Mouse (Mus musculus): ENCODE results near the gene Zswim4. TPM values are rescaled to one million over a fixed set of nuclear protein-coding genes. Genes with fewer than 3 reads are reported as not detected.

The Zswim4 gene
- polyA plus RNA-seq, 1 experiment from 2014 or later = 11.0 TPM

DNA sequence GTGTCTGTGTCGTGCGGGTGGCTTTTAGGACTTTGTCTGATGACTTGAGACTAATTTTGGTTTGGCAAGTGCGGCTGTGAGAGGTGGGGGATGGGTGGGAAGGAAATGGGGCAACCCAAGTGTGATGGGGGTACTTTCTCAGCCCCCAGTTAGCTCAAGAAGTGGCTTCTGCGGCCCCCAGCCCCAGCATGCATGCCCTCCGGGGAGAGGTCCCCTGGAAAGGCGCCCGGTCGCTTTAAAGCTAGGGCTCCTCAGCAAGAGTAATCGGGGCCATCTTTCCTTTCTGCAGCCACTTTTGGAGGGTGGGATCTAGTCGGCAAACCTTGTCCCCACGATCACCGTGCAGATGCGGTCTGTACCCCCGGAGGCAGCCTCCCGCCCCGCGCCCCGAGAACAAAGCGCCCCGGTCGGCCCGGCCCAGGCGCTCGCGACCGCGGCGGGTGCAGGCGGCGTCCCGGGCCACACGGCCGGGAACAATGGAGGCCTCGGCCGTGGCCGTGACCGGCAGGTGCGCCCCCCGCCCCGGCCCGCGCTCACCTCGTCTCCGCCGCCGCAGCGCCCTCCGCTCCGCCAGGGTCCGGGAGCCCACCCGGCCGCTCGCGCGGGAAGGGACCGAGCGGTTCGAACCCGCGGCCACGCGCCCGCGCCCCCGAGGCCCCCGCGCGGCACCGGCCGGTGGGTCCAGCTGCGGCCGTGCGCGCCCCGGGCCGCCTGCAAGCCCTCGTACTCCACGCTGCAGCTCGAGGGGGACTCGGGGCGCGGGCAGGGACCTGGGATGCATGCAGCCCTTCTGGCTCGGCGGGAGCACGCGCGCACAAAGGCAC, 53.4 kb downstream of the Zswim4 start:
- Histone ChIP-seq H3K9ac (ENCODE audit: low read depth, low read length) (peak overlapping the region; percentile 98), H3K36me3 (ENCODE audit: control insufficient read depth, insufficient read depth, low read length) (no peaks in the 10 kb centered on the region), H3K4me2 (ENCODE audit: low read depth, low read length) (peak overlapping the region; percentile 90), H3K9me3 (ENCODE audit: control insufficient read depth, low read length) (no peaks in the 10 kb centered on the region), H3K4me3 (ENCODE audit: low read depth, low read length) (peak overlapping the region; percentile 88), H3K27me3 (replicated peaks; ENCODE audit: control insufficient read depth, insufficient read depth, low read length) (no peaks in the 10 kb centered on the region), H3K27ac (replicated peaks; ENCODE audit: low read depth, low read length) (peak overlapping the region; percentile 94), H3K4me1 (ENCODE audit: control insufficient read depth, insufficient read depth, low read length) (peaks cover 45% of the 10 kb centered on the region)
- ATAC-seq (ENCODE audit: low read depth) = peak; percentile 54
- WGBS = under 1% methylated on average over 23 of the region's 87 CpGs
- DNase-seq (ENCODE audit: low spot score) = peak; percentile 44

DNA sequence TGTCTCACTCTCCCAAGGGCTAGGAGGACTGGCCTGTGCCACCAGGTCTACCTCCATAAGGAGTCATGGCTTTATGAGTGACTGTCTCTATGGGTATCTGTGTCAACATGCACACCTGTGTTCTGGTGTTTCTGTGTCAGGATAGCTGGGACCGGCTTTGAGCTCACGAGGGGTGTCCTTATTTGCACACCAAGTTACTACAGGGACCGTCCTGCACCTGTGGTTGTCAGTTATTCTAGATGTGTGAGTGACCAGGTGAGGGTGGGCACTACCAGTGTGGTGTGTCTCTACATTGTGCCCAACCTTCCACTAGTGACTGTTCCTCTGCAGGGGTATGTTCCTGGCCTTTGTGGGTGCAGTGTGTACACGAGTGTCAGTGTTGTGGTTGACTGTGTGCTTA, 54.0 kb downstream of the Zswim4 start:
- H3K4me1 ChIP-seq (ENCODE audit: control insufficient read depth, insufficient read depth, low read length) = peaks cover 45% of the 10 kb centered on the region
- H3K27me3 ChIP-seq (replicated peaks; ENCODE audit: control insufficient read depth, insufficient read depth, low read length) = no peaks in the 10 kb centered on the region
- H3K9me3 ChIP-seq (ENCODE audit: control insufficient read depth, low read length) = no peaks in the 10 kb centered on the region
- H3K27ac ChIP-seq (replicated peaks; ENCODE audit: low read depth, low read length) = peak overlapping the region; percentile 94
- peak overlapping the region; percentile 88 for H3K4me3 ChIP-seq (ENCODE audit: low read depth, low read length)
- DNase-seq (ENCODE audit: low spot score) (no peak), ATAC-seq (ENCODE audit: low read depth) (no peak)
- peak overlapping the region; percentile 98 for H3K9ac ChIP-seq (ENCODE audit: low read depth, low read length)
- peak overlapping the region; percentile 90 for H3K4me2 ChIP-seq (ENCODE audit: low read depth, low read length)
- H3K36me3 ChIP-seq (ENCODE audit: control insufficient read depth, insufficient read depth, low read length) = no peaks in the 10 kb centered on the region
- 49% methylated on average over 4 of the region's 4 CpGs for WGBS

DNA sequence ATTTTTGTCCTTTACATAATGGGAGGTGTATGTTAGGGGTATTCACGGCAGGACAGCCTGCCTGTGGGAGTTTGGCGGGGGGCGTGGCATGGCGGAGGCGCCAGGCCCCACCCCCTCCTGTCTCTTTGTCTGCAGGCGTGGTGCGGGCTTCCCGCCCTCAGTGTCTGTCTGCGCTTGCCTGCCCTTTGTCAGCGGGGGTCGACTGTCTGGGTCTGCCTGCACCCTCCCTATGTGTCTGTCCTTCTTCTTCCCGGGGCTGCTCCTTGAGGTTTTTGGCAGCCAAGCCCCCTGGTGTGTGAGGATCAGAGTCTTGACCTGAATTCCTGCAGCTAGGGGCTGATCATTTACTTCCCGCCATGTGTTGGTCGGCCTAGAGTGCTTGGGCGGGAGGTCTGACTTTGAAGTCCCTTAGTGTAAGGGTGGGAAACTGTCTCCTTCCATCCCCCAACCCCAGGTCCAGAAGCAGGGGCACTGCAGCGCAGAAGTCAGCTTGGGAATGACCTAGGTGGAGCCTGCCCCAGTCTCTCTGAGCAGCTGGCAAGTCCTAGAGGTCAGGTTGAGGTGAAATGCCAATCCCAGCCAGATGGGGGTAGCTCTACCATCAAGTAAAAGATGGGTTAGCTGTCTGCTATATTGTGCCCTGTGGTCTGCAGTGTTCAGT, 56.2 kb downstream of the Zswim4 start:
- peak overlapping the region; percentile 55 for H3K4me2 ChIP-seq (ENCODE audit: low read depth, low read length)
- H3K9me3 ChIP-seq (ENCODE audit: control insufficient read depth, low read length) = no peaks in the 10 kb centered on the region
- DNase-seq (ENCODE audit: low spot score) (peak; percentile 84), ATAC-seq (ENCODE audit: low read depth) (peak; percentile 78)
- 2% methylated on average over 16 of the region's 16 CpGs for WGBS
- no peaks in the 10 kb centered on the region for H3K27me3 ChIP-seq (replicated peaks; ENCODE audit: control insufficient read depth, insufficient read depth, low read length)
- peak overlapping the region; percentile 29 for H3K4me3 ChIP-seq (ENCODE audit: low read depth, low read length)
- peak overlapping the region; percentile 79 for H3K27ac ChIP-seq (replicated peaks; ENCODE audit: low read depth, low read length)
- peaks cover 40% of the 10 kb centered on the region for H3K4me1 ChIP-seq (ENCODE audit: control insufficient read depth, insufficient read depth, low read length)
- H3K9ac ChIP-seq (ENCODE audit: low read depth, low read length) = peak overlapping the region; percentile 56
- no peaks in the 10 kb centered on the region; the same call in 1 of the 2 replicates for H3K36me3 ChIP-seq (ENCODE audit: control insufficient read depth, insufficient read depth, low read length)

DNA sequence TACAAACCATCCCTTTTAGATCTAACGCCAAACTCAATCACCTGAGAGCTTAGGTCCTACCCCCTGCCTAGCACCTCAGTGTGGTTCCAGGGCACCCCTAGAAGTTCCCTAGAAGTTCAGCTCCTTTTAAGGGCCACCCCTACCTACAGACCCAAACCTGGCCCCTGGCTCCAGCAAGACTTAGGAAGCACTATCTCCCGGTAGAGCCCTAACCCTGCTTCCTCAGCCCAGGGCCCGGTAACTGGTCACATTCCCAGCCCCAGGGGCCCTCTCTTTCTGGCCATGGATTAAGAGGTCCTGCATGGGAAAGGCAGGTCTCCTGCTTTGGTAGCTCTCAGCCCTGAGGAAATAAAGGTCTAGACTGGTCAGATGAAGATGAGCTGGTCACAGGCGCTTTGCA, 56.9 kb downstream of the Zswim4 start:
- peaks cover 40% of the 10 kb centered on the region for H3K4me1 ChIP-seq (ENCODE audit: control insufficient read depth, insufficient read depth, low read length)
- 7% methylated on average over 4 of the region's 4 CpGs for WGBS

DNA sequence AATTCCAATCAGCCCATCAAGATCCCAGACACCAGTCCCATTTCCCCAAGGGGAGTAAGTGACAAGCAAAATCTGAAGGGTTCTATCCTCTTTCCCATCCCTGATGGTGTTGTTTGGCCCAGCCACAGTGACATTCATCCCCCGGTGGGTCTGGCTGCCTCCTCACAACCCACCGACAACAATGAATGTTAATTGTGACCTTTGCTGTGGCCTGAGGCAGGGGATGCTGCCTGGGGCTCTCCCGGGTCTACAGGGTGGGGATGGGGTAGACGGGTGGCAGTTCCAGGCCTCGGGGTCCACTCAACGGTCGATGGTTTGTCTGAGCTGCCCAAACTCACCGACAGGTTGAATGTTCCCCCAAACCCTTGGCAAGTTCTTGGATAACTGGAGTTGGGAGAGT, 58.3 kb downstream of the Zswim4 start:
- no peak for ATAC-seq (ENCODE audit: low read depth)

More for the DNA sequence above, 56.9 kb downstream of the Zswim4 start:
- Histone ChIP-seq H3K27me3 (replicated peaks; ENCODE audit: control insufficient read depth, insufficient read depth, low read length) (no peaks in the 10 kb centered on the region), H3K9me3 (ENCODE audit: control insufficient read depth, low read length) (no peaks in the 10 kb centered on the region), H3K36me3 (ENCODE audit: control insufficient read depth, insufficient read depth, low read length) (peaks cover 6% of the 10 kb centered on the region), H3K9ac (ENCODE audit: low read depth, low read length) (peak overlapping the region; percentile 56), H3K4me3 (ENCODE audit: low read depth, low read length) (peak overlapping the region; percentile 29), H3K27ac (replicated peaks; ENCODE audit: low read depth, low read length) (peak overlapping the region; percentile 79; the same call in 1 of the 2 replicates), H3K4me2 (ENCODE audit: low read depth, low read length) (peak overlapping the region; percentile 55)
- no peak for DNase-seq (ENCODE audit: low spot score)
- no peak for ATAC-seq (ENCODE audit: low read depth)

DNA sequence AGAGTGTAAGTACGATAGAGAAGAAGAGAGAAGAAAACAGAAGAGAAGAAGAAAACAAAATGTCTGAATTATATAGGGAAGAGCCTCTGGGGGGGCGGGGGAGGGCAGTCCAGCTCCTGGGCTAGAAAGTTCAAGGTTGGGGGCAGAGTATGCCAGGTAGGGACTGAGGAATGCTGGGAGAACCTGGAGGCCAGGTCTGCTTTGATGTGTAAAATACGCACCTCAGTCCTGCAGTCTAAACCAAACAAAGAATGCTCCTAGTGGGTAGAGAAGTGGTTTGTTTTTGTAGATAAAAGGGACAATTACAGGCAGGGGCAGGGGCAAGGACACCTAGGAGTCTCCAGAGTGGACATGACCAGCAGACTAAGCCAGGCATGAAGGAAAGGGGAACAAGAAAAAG, 59.5 kb downstream of the Zswim4 start:
- DNase-seq (ENCODE audit: low spot score) (no peak), ATAC-seq (ENCODE audit: low read depth) (no peak)
- Histone ChIP-seq H3K9ac (ENCODE audit: low read depth, low read length) (no peak overlapping the region), H3K4me3 (ENCODE audit: low read depth, low read length) (no peak overlapping the region), H3K27me3 (replicated peaks; ENCODE audit: control insufficient read depth, insufficient read depth, low read length) (no peaks in the 10 kb centered on the region), H3K36me3 (ENCODE audit: control insufficient read depth, insufficient read depth, low read length) (peaks cover 30% of the 10 kb centered on the region), H3K27ac (replicated peaks; ENCODE audit: low read depth, low read length) (no peak overlapping the region), H3K4me1 (ENCODE audit: control insufficient read depth, insufficient read depth, low read length) (peaks cover 25% of the 10 kb centered on the region), H3K4me2 (ENCODE audit: low read depth, low read length) (no peak overlapping the region), H3K9me3 (ENCODE audit: control insufficient read depth, low read length) (no peaks in the 10 kb centered on the region)
- WGBS = 88% methylated on average over 3 of the region's 3 CpGs

More for the DNA sequence above, 58.3 kb downstream of the Zswim4 start:
- Histone ChIP-seq H3K4me3 (ENCODE audit: low read depth, low read length) (no peak overlapping the region), H3K4me2 (ENCODE audit: low read depth, low read length) (no peak overlapping the region), H3K4me1 (ENCODE audit: control insufficient read depth, insufficient read depth, low read length) (peaks cover 29% of the 10 kb centered on the region), H3K27me3 (replicated peaks; ENCODE audit: control insufficient read depth, insufficient read depth, low read length) (no peaks in the 10 kb centered on the region), H3K9me3 (ENCODE audit: control insufficient read depth, low read length) (no peaks in the 10 kb centered on the region), H3K36me3 (ENCODE audit: control insufficient read depth, insufficient read depth, low read length) (peaks cover 19% of the 10 kb centered on the region), H3K27ac (replicated peaks; ENCODE audit: low read depth, low read length) (no peak overlapping the region), H3K9ac (ENCODE audit: low read depth, low read length) (no peak overlapping the region)
- DNase-seq (ENCODE audit: low spot score) = no peak
- 79% methylated on average over 8 of the region's 8 CpGs for WGBS

DNA sequence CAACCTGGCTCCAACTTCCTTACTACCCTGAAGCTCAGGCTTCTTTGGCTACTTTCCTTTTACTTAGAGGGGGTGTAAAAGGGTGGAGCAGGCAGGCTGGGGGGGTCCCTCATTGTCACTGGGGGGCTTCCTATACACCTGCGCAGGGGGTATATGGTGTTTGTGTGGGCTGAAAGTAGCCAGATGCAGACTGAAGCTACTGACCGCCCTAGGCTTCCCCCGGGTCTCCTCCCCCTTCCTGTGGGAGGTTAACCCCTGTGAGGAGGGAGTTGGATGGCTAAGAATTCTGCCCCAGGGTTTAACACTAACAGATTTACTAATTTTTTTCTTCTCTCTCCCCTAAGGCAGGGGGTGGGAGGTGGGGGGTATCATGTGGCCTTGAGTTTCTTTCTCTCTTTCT, 60.3 kb downstream of the Zswim4 start:
- H3K4me3 ChIP-seq (ENCODE audit: low read depth, low read length) = no peak overlapping the region
- ATAC-seq (ENCODE audit: low read depth) = no peak
- H3K9ac ChIP-seq (ENCODE audit: low read depth, low read length) = no peak overlapping the region
- H3K36me3 ChIP-seq (ENCODE audit: control insufficient read depth, insufficient read depth, low read length) = peaks cover 38% of the 10 kb centered on the region
- no peaks in the 10 kb centered on the region for H3K9me3 ChIP-seq (ENCODE audit: control insufficient read depth, low read length)
- no peaks in the 10 kb centered on the region for H3K27me3 ChIP-seq (replicated peaks; ENCODE audit: control insufficient read depth, insufficient read depth, low read length)
- peaks cover 22% of the 10 kb centered on the region for H3K4me1 ChIP-seq (ENCODE audit: control insufficient read depth, insufficient read depth, low read length)
- no peak overlapping the region for H3K27ac ChIP-seq (replicated peaks; ENCODE audit: low read depth, low read length)
- WGBS = 11% methylated on average over 3 of the region's 3 CpGs
- DNase-seq (ENCODE audit: low spot score) = no peak
- no peak overlapping the region for H3K4me2 ChIP-seq (ENCODE audit: low read depth, low read length)

DNA sequence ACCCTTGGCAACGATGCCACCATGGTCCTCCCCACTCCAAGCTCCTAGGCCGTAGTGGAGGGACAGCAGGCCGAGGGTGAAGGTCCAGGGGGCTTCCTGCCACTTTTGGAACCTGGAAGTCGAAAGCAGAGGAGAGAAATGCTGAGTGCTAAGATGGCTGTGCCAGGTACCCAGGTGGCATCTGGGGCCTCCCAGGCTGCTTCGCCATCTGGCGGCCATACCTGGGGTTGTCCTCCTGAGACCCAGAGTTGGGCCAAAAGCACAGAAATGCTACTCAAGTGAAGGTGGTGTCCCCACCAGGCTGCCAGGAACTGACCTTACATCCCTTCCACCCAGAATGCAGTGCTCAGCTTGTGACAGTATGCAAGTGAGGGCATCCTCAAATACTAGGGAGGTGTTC, 63.0 kb downstream of the Zswim4 start:
- no peak; the same call in 1 of the 2 replicates for ATAC-seq (ENCODE audit: low read depth)
- H3K9me3 ChIP-seq (ENCODE audit: control insufficient read depth, low read length) = no peaks in the 10 kb centered on the region
- H3K4me1 ChIP-seq (ENCODE audit: control insufficient read depth, insufficient read depth, low read length) = no peaks in the 10 kb centered on the region
- H3K27me3 ChIP-seq (replicated peaks; ENCODE audit: control insufficient read depth, insufficient read depth, low read length) = no peaks in the 10 kb centered on the region
- H3K4me3 ChIP-seq (ENCODE audit: low read depth, low read length) = no peak overlapping the region
- no peak overlapping the region for H3K27ac ChIP-seq (replicated peaks; ENCODE audit: low read depth, low read length)
- no peak for DNase-seq (ENCODE audit: low spot score)
- WGBS = 81% methylated on average over 6 of the region's 6 CpGs
- H3K9ac ChIP-seq (ENCODE audit: low read depth, low read length) = no peak overlapping the region
- H3K4me2 ChIP-seq (ENCODE audit: low read depth, low read length) = no peak overlapping the region
- H3K36me3 ChIP-seq (ENCODE audit: control insufficient read depth, insufficient read depth, low read length) = peaks cover 46% of the 10 kb centered on the region

Data from embryonic facial prominence, embryonic 14.5 days (tissue).